Mouse (Mus musculus) liver, embryonic 12.5 days (tissue): Measurements from ENCODE around the gene Gm13279. TPM values are rescaled to one million over a fixed set of nuclear protein-coding genes. Genes with fewer than 3 reads are reported as not detected.
"Not testable (repeated sequence)": the region's sequence is repeated elsewhere in the genome, so short reads cannot be mapped to it uniquely, and the experiment has no call there.

Experiments used
- ATAC-seq: fragments of 200-750 bp; cut with Nextera tagmentation; 2 replicates; pipeline ENCODE4 v1.8.0; 2017; ENCODE audit warnings: moderate number of reproducible peaks, mild to moderate bottlenecking, moderate library complexity
- H3K27ac ChIP-seq: fragments of 300-500 bp; sonication (generic); 2 replicates; pipeline ENCODE4 v1.5.1; 2016; ENCODE audit warnings: mild to moderate bottlenecking
- H3K27me3 ChIP-seq: fragments of 300-500 bp; sonication (generic); replicated peaks from 2 replicates; pipeline ENCODE4 v1.6.1; 2016; ENCODE audit warnings: mild to moderate bottlenecking, moderate library complexity
- H3K36me3 ChIP-seq: fragments of 300-500 bp; sonication (generic); 2 replicates; pipeline ENCODE4 v1.6.1; 2016; ENCODE audit warnings: mild to moderate bottlenecking, moderate library complexity
- H3K4me1 ChIP-seq: fragments of 300-500 bp; sonication (generic); 2 replicates; pipeline ENCODE4 v1.6.1; 2016
- H3K4me2 ChIP-seq: fragments of 300-500 bp; sonication (generic); 2 replicates; pipeline ENCODE4 v1.6.1; 2016; ENCODE audit warnings: mild to moderate bottlenecking, moderate library complexity
- H3K4me3 ChIP-seq: fragments of 300-500 bp; sonication (generic); 2 replicates; pipeline ENCODE4 v1.5.1; 2016; ENCODE audit warnings: mild to moderate bottlenecking, moderate library complexity
- H3K9ac ChIP-seq: fragments of 300-500 bp; sonication (generic); 2 replicates; pipeline ENCODE4 v1.6.1; 2016; ENCODE audit warnings: mild to moderate bottlenecking, moderate library complexity
- H3K9me3 ChIP-seq: fragments of 300-500 bp; sonication (generic); replicated peaks from 2 replicates; pipeline ENCODE4 v1.6.1; 2016; ENCODE audit warnings: mild to moderate bottlenecking, moderate library complexity
- WGBS: fragments of 180-500 bp; shearing (Covaris S2); methylation state at CpG from one replicate; pipeline ENCODE4 v1.1.7; 2016; ENCODE audit not compliant: insufficient replicate concordance; 5-methylcytosine and 5-hydroxymethylcytosine counted together
- polyA plus RNA-seq: library from polyadenylated mRNA; unstranded; fragments of >200 nt; fragmentation: Nextera tagmentation; extraction: Ambion mirVana; gene quantifications from 2 replicates; pipeline ENCODE4 v1.2.1, GENCODE M21; 2016

Gm13279 gene
- polyA plus RNA-seq, 1 experiment from 2014 or later, result not detected

DNA sequence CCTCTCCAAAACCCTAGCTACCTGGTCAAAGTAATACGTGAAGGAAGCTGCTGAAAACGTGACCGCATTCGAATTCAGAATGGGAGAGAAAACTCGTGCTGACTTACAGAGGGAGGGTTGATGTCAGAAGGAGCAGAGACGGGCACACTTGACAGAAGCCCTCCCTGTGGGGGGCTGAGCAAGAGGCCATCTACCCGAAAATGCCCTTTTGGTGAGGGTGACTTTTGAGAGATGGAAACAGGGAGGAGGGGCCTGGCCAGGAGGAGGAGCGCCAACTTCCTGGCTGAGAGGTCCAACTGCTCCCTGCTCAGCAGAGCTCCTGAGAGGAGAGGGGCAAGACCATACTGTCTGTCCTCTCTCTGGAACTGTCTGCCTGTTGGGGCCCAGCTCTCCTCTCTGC is 8.0 kb downstream of the Gm13279 start, which contains the start of gene Gm13288:
TSS of gene Gm13288 (plus strand) at position 301 of the 400 bp plus-strand sequence.
- ATAC-seq, H3K9ac ChIP-seq, H3K36me3 ChIP-seq, H3K4me1 ChIP-seq, H3K4me3 ChIP-seq, H3K9me3 ChIP-seq, H3K27ac ChIP-seq: not testable (repeated sequence)
- no CpG with 5 or more reads among the region's 8 CpGs for WGBS
- Histone ChIP-seq H3K27me3 (peaks cover 12% of the 10 kb centered on the region), H3K4me2 (peak within 1 kb of the TSS; percentile 50)

DNA sequence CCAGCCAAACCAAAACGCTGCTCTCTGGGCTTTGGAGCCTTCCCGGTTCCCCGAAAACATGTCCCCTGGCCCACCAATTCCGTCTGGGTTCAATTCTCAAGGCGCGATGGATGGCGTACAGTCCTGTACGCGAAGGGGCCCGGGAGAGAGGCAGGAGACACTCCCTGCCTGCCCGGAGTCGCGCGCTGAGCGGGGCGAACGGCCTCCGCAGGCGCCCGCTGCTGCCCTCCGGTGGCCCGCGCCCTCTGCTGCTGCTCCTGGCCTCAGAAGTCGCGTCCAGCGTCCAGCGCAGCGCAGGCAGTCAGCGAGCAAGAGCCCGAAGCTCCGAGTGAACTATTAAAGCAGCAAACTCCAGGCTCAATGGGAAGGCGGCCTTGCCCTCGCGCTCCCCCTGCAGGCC is 8.6 kb downstream of the Gm13279 start:
- not testable (repeated sequence) for H3K36me3 ChIP-seq, H3K27ac ChIP-seq, H3K9ac ChIP-seq, H3K4me1 ChIP-seq, H3K4me3 ChIP-seq, H3K9me3 ChIP-seq, ATAC-seq
- Histone ChIP-seq H3K4me2 (peak overlapping the region; percentile 50), H3K27me3 (peaks cover 12% of the 10 kb centered on the region)
- WGBS, result 4% methylated on average over 5 of the region's 34 CpGs

DNA sequence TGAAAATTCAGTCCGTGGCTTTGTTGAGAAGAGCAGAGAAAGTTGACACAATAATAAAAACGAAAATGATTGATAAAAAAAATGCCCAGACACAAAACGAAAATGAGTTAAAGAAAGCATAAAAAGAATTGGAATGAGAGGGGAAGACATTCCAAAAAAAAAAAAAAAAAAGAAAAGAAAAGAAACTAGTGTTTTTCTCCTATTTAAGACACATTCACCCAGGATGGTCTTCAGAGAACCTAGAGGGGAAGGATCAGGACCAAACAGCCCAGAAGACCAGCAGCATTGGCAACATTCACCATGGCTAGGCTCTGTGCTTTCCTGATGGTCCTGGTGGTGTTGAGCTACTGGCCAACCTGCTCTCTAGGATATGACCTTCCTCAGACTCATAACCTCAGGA is 18.7 kb downstream of the Gm13279 start, which contains the start of gene Ifna7:
TSS of gene Ifna7 (plus strand) at position 301 of the 400 bp plus-strand sequence.
- peaks cover 4% of the 10 kb centered on the region; the same call in 1 of the 2 replicates for H3K27me3 ChIP-seq
- WGBS, result 37% methylated on average over 3 of the region's 3 CpGs
- no peak within 1 kb of the TSS for H3K4me2 ChIP-seq
- H3K4me3 ChIP-seq, result no peak within 1 kb of the TSS
- no peaks in the 10 kb centered on the region for H3K9me3 ChIP-seq
- no peak within 1 kb of the TSS for H3K9ac ChIP-seq
- no peak within 1 kb of the TSS for H3K27ac ChIP-seq
- no peaks in the 10 kb centered on the region for H3K36me3 ChIP-seq
- no peaks in the 10 kb centered on the region for H3K4me1 ChIP-seq
- ATAC-seq, result no peak

DNA sequence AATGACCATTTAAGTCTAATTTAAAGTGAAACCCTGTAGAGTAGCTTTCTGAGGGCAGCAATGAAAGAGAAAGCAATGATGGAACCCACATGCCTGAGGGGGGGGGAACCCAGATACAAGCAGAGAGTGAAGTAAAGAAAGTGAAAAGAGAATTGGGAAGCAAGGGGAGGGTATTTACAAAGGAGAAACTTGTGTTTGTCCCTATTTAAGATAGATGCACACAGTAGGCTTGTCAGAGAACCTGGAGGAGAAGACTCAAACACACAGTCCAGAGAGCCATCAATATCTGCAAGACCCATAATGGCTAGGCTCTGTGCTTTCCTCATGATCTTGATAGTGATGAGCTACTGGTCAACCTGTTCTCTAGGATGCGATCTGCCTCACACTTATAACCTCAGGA is 22.5 kb downstream of the Gm13279 start, which contains the start of gene Ifna11:
TSS of gene Ifna11 (plus strand) at position 301 of the 400 bp plus-strand sequence.
- Histone ChIP-seq H3K4me3 (no peak within 1 kb of the TSS), H3K36me3 (no peaks in the 10 kb centered on the region), H3K27ac (no peak within 1 kb of the TSS), H3K9ac (no peak within 1 kb of the TSS), H3K27me3 (peaks cover 4% of the 10 kb centered on the region; the same call in 1 of the 2 replicates), H3K9me3 (no peaks in the 10 kb centered on the region), H3K4me1 (no peaks in the 10 kb centered on the region), H3K4me2 (no peak within 1 kb of the TSS)
- no peak for ATAC-seq
- WGBS, result 45% methylated on average over 1 of the region's 1 CpGs

DNA sequence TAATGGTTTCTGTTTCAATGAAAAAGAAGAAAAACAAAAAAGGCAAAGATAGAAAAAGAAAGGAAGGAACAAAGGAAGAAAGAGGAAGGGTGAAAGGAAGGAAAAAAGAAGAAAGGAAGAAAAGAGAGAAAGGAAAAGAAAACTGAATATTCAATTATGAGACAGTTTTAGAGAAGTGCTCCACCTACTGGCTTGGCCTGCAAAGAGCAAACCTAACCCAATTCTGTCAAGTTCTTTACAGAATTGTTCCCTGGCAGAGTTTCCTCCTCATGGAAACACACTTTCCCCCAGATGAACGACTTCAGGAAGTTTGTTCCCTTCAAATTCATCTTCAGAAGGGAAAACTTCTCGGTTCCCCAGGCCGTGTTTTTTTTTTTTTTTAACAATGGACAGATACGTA is 25.8 kb downstream of the Gm13279 start:
- Histone ChIP-seq H3K9ac (no peak overlapping the region), H3K27me3 (0 out of 2 replicates have a peak, but pooled peaks cover 4% of the 10 kb centered on the region), H3K36me3 (no peaks in the 10 kb centered on the region), H3K4me3 (no peak overlapping the region), H3K9me3 (no peaks in the 10 kb centered on the region), H3K4me1 (no peaks in the 10 kb centered on the region), H3K27ac (no peak overlapping the region), H3K4me2 (no peak overlapping the region)
- WGBS, result 20% methylated on average over 4 of the region's 4 CpGs
- ATAC-seq, result no peak

DNA sequence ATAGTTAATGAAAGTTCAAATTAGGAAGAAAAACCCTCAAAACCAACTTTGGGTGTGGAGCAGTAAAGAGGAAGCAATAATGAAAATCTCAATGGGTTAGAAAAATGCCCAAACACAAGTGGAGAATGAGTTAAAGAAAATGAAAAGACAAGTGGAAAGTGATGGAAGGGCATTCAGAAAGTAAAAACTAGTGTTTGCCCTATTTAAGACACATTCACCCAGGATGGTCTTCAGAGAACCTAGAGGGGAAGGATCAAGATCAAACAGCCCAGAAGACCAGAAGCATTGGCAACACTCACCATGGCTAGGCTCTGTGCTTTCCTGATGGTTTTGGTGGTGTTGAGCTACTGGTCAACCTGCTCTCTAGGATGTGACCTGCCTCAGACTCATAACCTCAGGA is 29.9 kb downstream of the Gm13279 start, which contains the start of gene Ifna6:
TSS of gene Ifna6 (plus strand) at position 301 of the 400 bp plus-strand sequence.
- H3K4me3 ChIP-seq, H3K4me1 ChIP-seq, H3K27ac ChIP-seq, H3K27me3 ChIP-seq, H3K9me3 ChIP-seq, H3K36me3 ChIP-seq, H3K9ac ChIP-seq, H3K4me2 ChIP-seq, ATAC-seq: not testable (repeated sequence)

DNA sequence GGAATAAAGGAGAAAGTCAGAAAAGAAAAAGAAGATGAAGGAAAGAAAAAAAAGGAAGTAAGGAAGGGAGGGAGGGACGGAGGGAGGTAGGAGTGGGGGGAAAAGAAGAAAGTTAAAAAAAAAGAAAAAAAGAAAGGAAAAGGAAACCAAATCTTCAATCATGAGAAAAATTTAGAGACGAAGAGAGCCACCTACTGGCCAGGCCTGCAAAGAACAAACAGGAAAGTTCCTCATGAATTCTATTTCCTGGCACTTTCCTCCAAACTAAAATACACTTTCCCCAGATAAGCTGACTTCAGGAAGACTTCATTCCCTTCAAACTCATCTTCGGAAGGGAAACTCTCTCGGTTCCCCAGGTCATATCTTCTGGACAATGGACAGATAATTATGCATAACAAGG is 33.3 kb downstream of the Gm13279 start:
- no peak overlapping the region for H3K4me3 ChIP-seq
- WGBS, result 18% methylated on average over 4 of the region's 4 CpGs
- no peaks in the 10 kb centered on the region for H3K27me3 ChIP-seq
- H3K36me3 ChIP-seq, result no peaks in the 10 kb centered on the region
- no peak overlapping the region for H3K4me2 ChIP-seq
- no peaks in the 10 kb centered on the region for H3K4me1 ChIP-seq
- H3K27ac ChIP-seq, result no peak overlapping the region
- H3K9ac ChIP-seq, result no peak overlapping the region
- ATAC-seq, result no peak
- no peaks in the 10 kb centered on the region for H3K9me3 ChIP-seq

DNA sequence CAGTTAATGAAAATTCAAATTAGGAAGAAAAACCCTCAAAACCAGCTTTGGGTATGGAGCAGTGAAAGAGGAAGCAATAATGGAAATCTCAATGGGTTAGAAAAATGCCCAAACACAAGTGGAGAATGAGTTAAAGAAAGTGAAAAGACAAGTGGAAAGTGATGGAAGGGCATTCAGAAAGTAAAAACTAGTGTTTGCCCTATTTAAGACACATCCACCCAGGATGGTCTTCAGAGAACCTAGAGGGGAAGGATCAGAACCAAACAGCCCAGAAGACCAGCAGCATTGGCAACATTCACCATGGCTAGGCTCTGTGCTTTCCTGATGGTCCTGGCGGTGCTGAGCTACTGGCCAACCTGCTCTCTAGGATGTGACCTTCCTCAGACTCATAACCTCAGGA is 38.0 kb downstream of the Gm13279 start, which contains the start of gene Ifna5:
TSS of gene Ifna5 (plus strand) at position 301 of the 400 bp plus-strand sequence.
- H3K36me3 ChIP-seq, H3K4me1 ChIP-seq, ATAC-seq, H3K27me3 ChIP-seq, H3K27ac ChIP-seq, H3K4me2 ChIP-seq, H3K9ac ChIP-seq, H3K9me3 ChIP-seq, H3K4me3 ChIP-seq: not testable (repeated sequence)
- 53% methylated on average over 1 of the region's 1 CpGs for WGBS

DNA sequence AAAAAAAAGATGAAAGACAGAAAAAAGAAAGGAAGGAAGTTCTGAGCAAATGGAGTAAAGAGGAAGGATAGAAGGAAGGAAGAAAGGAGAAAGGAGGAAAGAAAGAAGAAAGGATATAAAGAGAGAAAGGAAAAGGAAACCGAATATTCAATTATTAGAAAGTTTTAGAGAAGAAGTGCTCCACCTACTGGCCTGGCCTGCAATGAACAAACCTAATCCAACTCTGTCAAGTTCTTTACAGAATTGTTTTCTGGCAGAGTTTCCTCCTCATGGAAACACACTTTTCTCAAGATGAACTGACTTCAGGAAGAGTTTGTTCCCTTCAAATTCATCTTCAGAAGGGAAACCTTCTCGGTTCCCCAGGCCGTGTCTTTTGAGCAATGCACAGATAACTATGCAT is 41.6 kb downstream of the Gm13279 start:
- H3K4me2 ChIP-seq, result no peak overlapping the region
- no peaks in the 10 kb centered on the region for H3K9me3 ChIP-seq
- 28% methylated on average over 3 of the region's 3 CpGs for WGBS
- no peak overlapping the region for H3K9ac ChIP-seq
- 0 out of 2 replicates have a peak, but pooled peaks cover 8% of the 10 kb centered on the region for H3K27me3 ChIP-seq
- no peak for ATAC-seq
- H3K36me3 ChIP-seq, result no peaks in the 10 kb centered on the region
- H3K27ac ChIP-seq, result no peak overlapping the region
- H3K4me3 ChIP-seq, result no peak overlapping the region
- H3K4me1 ChIP-seq, result no peaks in the 10 kb centered on the region

DNA sequence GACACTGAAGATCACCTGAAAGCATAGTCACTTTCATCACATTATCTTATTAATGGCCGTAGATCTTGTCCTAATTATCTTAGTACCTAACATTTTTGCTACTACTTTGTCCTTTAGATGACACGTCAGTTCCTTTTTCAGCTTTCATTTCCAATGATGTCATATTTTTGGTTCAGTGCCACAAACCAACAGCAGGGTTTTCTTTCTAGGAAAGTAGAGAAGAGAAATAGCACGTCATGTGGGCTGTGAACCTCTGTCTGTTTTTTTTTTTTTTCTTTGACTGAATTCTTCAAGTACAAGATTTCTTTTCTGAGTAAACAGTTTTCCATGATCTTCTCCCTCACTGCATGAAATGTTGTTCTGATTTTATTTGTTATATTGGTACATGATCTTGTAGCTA is 42.9 kb downstream of the Gm13279 start:
- no peaks in the 10 kb centered on the region for H3K4me1 ChIP-seq
- H3K27ac ChIP-seq, result no peak overlapping the region
- H3K9ac ChIP-seq, result no peak overlapping the region
- H3K36me3 ChIP-seq, result no peaks in the 10 kb centered on the region
- no peak overlapping the region for H3K4me3 ChIP-seq
- no peak overlapping the region for H3K4me2 ChIP-seq
- no peaks in the 10 kb centered on the region for H3K9me3 ChIP-seq
- ATAC-seq, result no peak
- 0 out of 2 replicates have a peak, but pooled peaks cover 8% of the 10 kb centered on the region for H3K27me3 ChIP-seq
- WGBS, result 46% methylated on average over 3 of the region's 3 CpGs

DNA sequence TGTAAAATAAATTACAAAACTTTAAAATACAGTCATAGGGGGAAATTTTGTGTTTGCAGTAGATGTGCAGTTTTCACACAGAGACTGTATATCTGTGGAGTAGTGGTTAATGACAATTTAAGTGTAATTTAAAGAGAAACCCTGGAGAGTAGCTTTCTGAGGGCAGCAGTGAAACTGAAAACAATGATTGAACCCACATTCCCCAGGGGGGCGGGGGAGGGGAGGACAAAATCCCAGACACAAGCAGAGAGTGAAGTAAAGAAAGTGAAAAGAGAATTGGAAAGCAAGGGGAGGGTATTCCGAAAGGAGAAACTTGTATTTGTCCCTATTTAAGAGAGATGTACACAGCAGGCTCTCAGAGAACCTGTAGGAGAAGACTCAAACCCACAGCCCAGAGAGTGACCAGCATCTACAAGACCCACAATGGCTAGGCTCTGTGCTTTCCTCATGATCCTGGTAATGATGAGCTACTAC is 44.3 kb downstream of the Gm13279 start, which contains the start of gene Ifna4:
TSS of gene Ifna4 (plus strand) at position 424 of the 474 bp plus-strand sequence.
- Histone ChIP-seq H3K36me3 (no peaks in the 10 kb centered on the region), H3K4me3 (no peak within 1 kb of the TSS), H3K27ac (no peak within 1 kb of the TSS), H3K4me2 (no peak within 1 kb of the TSS), H3K27me3 (0 out of 2 replicates have a peak, but pooled peaks cover 8% of the 10 kb centered on the region), H3K4me1 (no peaks in the 10 kb centered on the region), H3K9ac (no peak within 1 kb of the TSS), H3K9me3 (no peaks in the 10 kb centered on the region)
- 35% methylated on average over 2 of the region's 2 CpGs for WGBS
- ATAC-seq, result no peak

DNA sequence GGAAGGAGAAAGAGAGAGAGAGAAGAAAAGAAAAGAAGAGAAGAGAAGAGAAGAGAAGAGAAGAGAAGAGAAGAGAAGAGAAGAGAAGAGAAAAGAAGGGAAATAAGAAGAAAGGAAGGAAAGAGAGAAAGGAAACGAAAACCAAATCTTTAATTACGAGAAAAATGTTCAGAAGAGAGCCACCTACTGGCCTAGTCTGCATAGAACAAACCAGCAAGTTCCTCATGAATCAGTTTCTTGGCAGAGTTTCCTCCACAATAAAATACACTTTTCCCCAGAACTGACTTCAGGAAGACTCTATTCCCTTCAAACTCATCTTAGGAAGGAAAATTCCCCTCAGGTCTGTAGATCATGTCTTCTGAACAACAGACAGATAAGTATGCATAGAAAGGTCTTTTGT is 48.1 kb downstream of the Gm13279 start:
- 21% methylated on average over 2 of the region's 2 CpGs for WGBS
- no peak for ATAC-seq

More for the DNA sequence above, 48.1 kb downstream of the Gm13279 start:
- H3K4me1 ChIP-seq, result no peaks in the 10 kb centered on the region
- H3K4me2 ChIP-seq, result no peak overlapping the region
- no peak overlapping the region for H3K9ac ChIP-seq
- 0 out of 2 replicates have a peak, but pooled peaks cover 8% of the 10 kb centered on the region for H3K27me3 ChIP-seq
- H3K9me3 ChIP-seq, result no peaks in the 10 kb centered on the region
- H3K36me3 ChIP-seq, result no peaks in the 10 kb centered on the region
- H3K27ac ChIP-seq, result no peak overlapping the region
- no peak overlapping the region for H3K4me3 ChIP-seq
